Mouse (Mus musculus): ENCODE data around the gene Ptgr2.

DNA sequence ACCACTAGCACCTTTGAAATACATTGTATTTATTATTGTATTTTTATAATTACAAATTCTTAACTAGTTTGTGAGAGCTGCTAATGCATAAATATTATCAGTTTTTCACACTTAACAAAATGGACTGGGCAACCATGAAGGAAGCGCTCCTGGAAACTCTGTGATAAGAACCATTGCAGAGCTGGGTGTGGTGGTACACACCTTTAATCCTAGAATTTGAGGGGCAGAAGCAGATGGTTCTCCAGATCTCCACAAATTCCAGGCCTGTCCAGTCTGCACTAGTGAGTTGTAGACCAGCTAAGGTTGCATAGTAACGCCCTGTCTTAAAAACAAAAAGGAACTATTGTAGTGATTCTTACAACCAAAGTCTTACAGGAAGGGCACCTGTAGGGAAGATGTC is 14.2 kb downstream of the Ptgr2 start:
- TF ChIP-seq EP300 (optimal IDR thresholded peaks at IDR 0.05): no peak
- no peak for TF ChIP-seq CTCF (IDR thresholded peaks at IDR 0.05; ENCODE audit: low read depth)
